Mouse (Mus musculus) forebrain, postnatal 0 days (tissue): ENCODE measurements around the gene Slc25a28. TPM values are rescaled to one million over a fixed set of nuclear protein-coding genes. Genes with fewer than 3 reads are reported as not detected.
A peak's percentile ranks its signal among the peaks of the same experiment; 100 is the strongest.

Experiments
- ATAC-seq: fragments of 200-750 bp; cut with Nextera tagmentation; 2 replicates; pipeline ENCODE4 v1.8.0; 2017; ENCODE audit warnings: mild to moderate bottlenecking, moderate library complexity
- DNase-seq: peaks from one replicate; pipeline ENCODE4 v3.0.0-alpha.2; 2015
- H3K27ac ChIP-seq: fragments of 300-500 bp; sonication (generic); 2 replicates; pipeline ENCODE4 v1.5.1; 2014; ENCODE audit warnings: low read depth, mild to moderate bottlenecking, antibody characterized with exemption, low read length, moderate library complexity, mixed read lengths
- H3K27me3 ChIP-seq: fragments of 300-500 bp; sonication (generic); 2 replicates; pipeline ENCODE4 v1.6.1; 2014; ENCODE audit warnings: mild to moderate bottlenecking, low read length, mixed read lengths; ENCODE audit not compliant: insufficient read depth
- H3K36me3 ChIP-seq: fragments of 300-500 bp; sonication (generic); 2 replicates; pipeline ENCODE4 v1.6.1; 2014; ENCODE audit warnings: mild to moderate bottlenecking, moderate library complexity; ENCODE audit not compliant: insufficient read depth
- H3K4me1 ChIP-seq: fragments of 300-500 bp; sonication (generic); 2 replicates; pipeline ENCODE4 v1.6.1; 2014; ENCODE audit warnings: antibody characterized with exemption; ENCODE audit not compliant: insufficient read depth
- H3K4me2 ChIP-seq: fragments of 300-500 bp; sonication (generic); 2 replicates; pipeline ENCODE4 v1.6.1; 2014; ENCODE audit warnings: low read depth, mild to moderate bottlenecking, moderate library complexity
- H3K4me3 ChIP-seq: fragments of 300-500 bp; sonication (generic); 2 replicates; pipeline ENCODE4 v1.5.1; 2014; ENCODE audit warnings: low read depth, low read length, mixed read lengths
- H3K9ac ChIP-seq: fragments of 300-500 bp; sonication (generic); 2 replicates; pipeline ENCODE4 v1.6.1; 2014; ENCODE audit warnings: mild to moderate bottlenecking
- H3K9me3 ChIP-seq: fragments of 300-500 bp; sonication (generic); 2 replicates; pipeline ENCODE4 v1.6.1; 2016; ENCODE audit warnings: low read length
- CTCF ChIP-seq: sonication (generic); IDR thresholded peaks from 2 replicates; pipeline ENCODE4 v1.5.1; 2016; ENCODE audit warnings: antibody characterized with exemption, control low read depth, low read depth
- WGBS: fragments of 180-500 bp; shearing (Covaris S2); extraction: QIAGEN DNeasy Blood & Tissue Kit; methylation state at CpG from one replicate; pipeline ENCODE4 v1.1.7; 2014; 5-methylcytosine and 5-hydroxymethylcytosine counted together
- polyA plus RNA-seq: library from polyadenylated mRNA; unstranded; fragments of >200 nt; fragmentation: Nextera tagmentation; extraction: Ambion mirVana; gene quantifications from 2 replicates; pipeline ENCODE4 v1.2.1, GENCODE M21; 2015
- total RNA-seq: library from RNA; depleted of rRNA; stranded (reverse); fragments of >200 nt; gene quantifications from 2 replicates; pipeline ENCODE4 v1.2.3, GENCODE M21; 2014

Gene Slc25a28
- total and polyA plus RNA-seq, 2 experiments from 2014 or later = 15.6 to 67.2 TPM

- peak; percentile 35 for TF ChIP-seq CTCF
- H3K27ac ChIP-seq = no peak overlapping the region
- no peak overlapping the region for H3K4me2 ChIP-seq
- H3K4me1 ChIP-seq = no peaks in the 10 kb centered on the region
- 55% methylated on average over 4 of the region's 4 CpGs for WGBS
- H3K27me3 ChIP-seq = no peaks in the 10 kb centered on the region
- DNase-seq (no peak), ATAC-seq (no peak; the same call in 1 of the 2 replicates)
- no peak overlapping the region for H3K4me3 ChIP-seq
- no peak overlapping the region for H3K9ac ChIP-seq
- no peaks in the 10 kb centered on the region for H3K9me3 ChIP-seq
- H3K36me3 ChIP-seq = peaks cover 22% of the 10 kb centered on the region
Measured at GRCm38 (mm10) chr19:43667430-43667809, 7.3 kb downstream of the Slc25a28 start.

DNA sequence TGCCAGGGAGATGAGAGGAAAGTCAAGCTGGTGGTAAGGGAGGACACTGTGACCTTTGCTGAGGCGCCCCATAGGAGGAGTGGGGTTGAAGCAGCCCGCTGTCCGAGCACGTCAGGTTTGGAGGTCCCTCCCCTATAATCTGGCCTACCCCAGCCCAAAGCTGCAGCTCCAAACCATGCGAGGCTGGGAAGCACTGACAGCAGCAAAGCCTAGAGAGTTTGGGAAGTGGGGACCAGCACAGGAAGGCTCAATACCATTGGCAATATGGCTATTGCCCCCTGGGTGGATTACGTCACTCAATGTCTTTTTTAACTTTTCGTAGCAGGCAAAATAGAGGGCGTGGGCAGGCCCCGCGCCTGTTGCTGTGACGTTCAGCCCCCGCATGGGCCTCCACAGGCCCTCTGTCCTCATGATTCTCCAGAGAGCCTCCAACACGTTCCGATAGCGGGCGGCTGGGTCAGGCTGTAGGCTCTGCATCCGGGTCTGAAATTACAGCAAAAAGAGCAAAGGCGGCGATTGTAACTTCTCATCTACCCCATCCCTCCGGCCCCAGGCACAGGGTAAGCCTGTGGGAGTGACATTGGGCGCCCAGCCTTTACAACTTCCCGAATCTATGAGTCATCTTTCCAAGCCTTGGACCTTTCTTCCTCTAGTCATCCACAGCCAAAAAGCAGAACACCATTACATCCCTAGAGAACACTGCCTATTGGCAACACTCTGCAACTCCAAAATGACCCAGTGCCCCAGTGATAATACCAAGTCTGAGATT, 7.8 kb downstream of the Slc25a28 start:
- Histone ChIP-seq H3K9me3 (no peaks in the 10 kb centered on the region), H3K4me3 (no peak overlapping the region), H3K36me3 (peaks cover 22% of the 10 kb centered on the region), H3K27ac (no peak overlapping the region), H3K4me2 (no peak overlapping the region), H3K9ac (no peak overlapping the region), H3K27me3 (no peaks in the 10 kb centered on the region), H3K4me1 (no peaks in the 10 kb centered on the region)
- DNase-seq (no peak), ATAC-seq (no peak)
- WGBS = 89% methylated on average over 22 of the region's 22 CpGs
- no peak for TF ChIP-seq CTCF

DNA sequence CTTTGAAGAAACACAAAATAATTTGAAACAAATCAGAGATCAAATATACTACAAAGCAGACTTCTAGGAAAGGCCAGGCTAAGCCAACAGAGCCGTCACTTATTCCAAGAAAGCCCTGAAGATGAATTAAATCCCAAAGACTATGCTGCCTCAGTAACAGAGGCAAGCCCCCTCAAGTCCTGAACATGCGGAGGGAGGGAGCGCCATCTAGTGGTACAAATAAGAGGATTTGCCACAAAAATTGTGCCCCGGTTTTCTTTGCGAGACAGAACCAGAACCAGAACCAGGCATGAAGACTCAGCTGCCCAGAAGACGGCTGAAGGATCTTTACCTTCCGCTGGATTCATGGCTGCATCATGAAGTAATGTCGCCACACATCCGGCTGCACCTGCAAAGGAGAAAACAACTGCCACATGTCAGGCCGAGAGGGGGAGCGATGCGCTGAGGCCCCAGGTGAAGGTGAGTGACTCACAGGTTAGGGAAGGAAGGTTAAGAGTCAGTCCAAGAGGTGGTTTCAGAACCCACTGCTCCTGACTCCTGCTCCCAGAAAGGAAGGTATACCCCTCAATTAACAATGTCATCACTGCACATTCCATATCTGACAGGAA, 9.1 kb downstream of the Slc25a28 start:
- Histone ChIP-seq H3K9me3 (no peaks in the 10 kb centered on the region), H3K4me1 (no peaks in the 10 kb centered on the region), H3K4me3 (no peak overlapping the region), H3K9ac (no peak overlapping the region), H3K4me2 (no peak overlapping the region), H3K36me3 (peaks cover 22% of the 10 kb centered on the region), H3K27ac (no peak overlapping the region), H3K27me3 (no peaks in the 10 kb centered on the region)
- TF ChIP-seq CTCF = peak; percentile 88
- ATAC-seq = peak; percentile 65; the same call in 1 of the 2 replicates
- 48% methylated on average over 12 of the region's 12 CpGs for WGBS
- DNase-seq = peak; percentile 76

DNA sequence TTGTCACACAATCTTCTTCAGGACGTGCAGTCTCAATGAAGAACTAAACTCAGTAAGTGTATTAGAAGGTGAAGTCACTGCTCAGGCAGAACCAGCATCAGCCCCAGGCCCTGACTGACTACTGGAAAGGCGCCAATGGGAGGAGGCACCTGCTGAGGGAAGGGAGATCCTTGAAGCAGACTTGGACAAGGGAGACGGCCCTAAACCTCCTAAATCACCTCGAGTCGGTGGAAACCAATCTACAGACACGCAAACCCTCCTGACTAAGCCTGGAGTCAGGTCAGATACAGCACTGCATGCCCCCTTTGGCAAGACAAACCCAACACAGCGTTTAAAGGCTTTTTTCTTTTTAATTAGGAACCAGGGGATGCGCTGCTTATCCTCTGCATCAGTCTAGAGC, 11.2 kb downstream of the Slc25a28 start:
- no peak overlapping the region for H3K4me2 ChIP-seq
- ATAC-seq (no peak), DNase-seq (no peak)
- H3K4me1 ChIP-seq = no peaks in the 10 kb centered on the region
- H3K36me3 ChIP-seq = peaks cover 22% of the 10 kb centered on the region
- H3K27me3 ChIP-seq = no peaks in the 10 kb centered on the region
- H3K4me3 ChIP-seq = no peak overlapping the region
- H3K27ac ChIP-seq = no peak overlapping the region
- TF ChIP-seq CTCF = no peak
- no peaks in the 10 kb centered on the region for H3K9me3 ChIP-seq
- no peak overlapping the region for H3K9ac ChIP-seq
- 78% methylated on average over 8 of the region's 8 CpGs for WGBS

DNA sequence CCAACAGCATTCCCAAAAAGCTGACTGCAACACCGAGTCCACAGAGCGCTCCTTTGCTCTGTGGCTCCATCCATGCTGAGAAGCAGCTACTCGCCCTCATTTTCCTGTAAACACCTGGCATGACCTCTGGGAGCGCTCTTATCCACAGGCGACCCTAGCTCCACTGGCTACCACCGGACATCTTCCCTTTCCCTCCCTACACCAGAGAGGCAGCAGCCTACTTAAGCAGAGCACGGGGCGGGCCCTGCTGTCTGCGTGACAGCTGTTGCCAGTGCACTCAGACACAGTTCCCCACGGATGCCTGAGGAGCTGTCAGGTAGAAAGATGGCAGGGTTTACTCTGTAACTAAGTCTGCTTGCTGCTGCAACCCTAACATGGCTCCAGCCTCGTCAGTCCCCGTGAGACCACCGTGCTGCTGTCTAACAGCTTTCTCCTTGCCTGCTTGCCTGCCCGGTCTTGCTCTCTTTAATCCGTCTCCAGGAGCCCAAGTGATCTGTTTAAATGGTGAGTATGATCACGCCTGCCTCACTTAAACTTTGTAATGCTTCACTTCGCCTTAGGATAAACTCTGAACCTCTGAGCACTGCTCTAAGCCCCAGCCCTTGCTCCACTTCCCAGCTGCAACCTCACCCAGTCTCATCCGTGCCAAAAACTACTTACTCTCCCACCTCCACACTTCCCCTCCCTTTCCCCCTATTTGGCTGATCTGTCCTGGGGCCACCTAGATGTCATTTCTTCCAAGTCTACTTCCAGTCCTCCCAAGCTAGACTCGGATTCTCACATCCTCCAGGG, 12.3 kb downstream of the Slc25a28 start:
- TF ChIP-seq CTCF = peak; percentile 43
- H3K4me1 ChIP-seq = no peaks in the 10 kb centered on the region
- DNase-seq (peak; percentile 26), ATAC-seq (peak; percentile 62)
- H3K4me3 ChIP-seq = no peak overlapping the region
- H3K4me2 ChIP-seq = no peak overlapping the region
- no peak overlapping the region for H3K9ac ChIP-seq
- no peaks in the 10 kb centered on the region for H3K27me3 ChIP-seq
- H3K9me3 ChIP-seq = no peaks in the 10 kb centered on the region
- no peak overlapping the region for H3K27ac ChIP-seq
- H3K36me3 ChIP-seq = peaks cover 22% of the 10 kb centered on the region
- 43% methylated on average over 19 of the region's 19 CpGs for WGBS

- Histone ChIP-seq H3K9ac (no peak overlapping the region), H3K4me1 (no peaks in the 10 kb centered on the region), H3K9me3 (no peaks in the 10 kb centered on the region), H3K4me2 (no peak overlapping the region), H3K4me3 (no peak overlapping the region), H3K36me3 (peaks cover 16% of the 10 kb centered on the region), H3K27ac (no peak overlapping the region), H3K27me3 (no peaks in the 10 kb centered on the region)
- TF ChIP-seq CTCF = no peak
- DNase-seq (no peak), ATAC-seq (no peak)
- 84% methylated on average over 9 of the region's 9 CpGs for WGBS
Measured at GRCm38 (mm10) chr19:43660774-43661173, 13.9 kb downstream of the Slc25a28 start.

GRCm38 (mm10) chr19:43659632-43660031, 15.0 kb downstream of the Slc25a28 start:
- H3K4me3 ChIP-seq = no peak overlapping the region
- H3K4me1 ChIP-seq = no peaks in the 10 kb centered on the region
- DNase-seq = no peak
- no peak overlapping the region for H3K27ac ChIP-seq
- H3K27me3 ChIP-seq = no peaks in the 10 kb centered on the region
- H3K9me3 ChIP-seq = no peaks in the 10 kb centered on the region
- no peak for TF ChIP-seq CTCF
- no peak overlapping the region for H3K4me2 ChIP-seq
- peaks cover 14% of the 10 kb centered on the region for H3K36me3 ChIP-seq
- H3K9ac ChIP-seq = no peak overlapping the region
- 85% methylated on average over 6 of the region's 6 CpGs for WGBS
- no peak for ATAC-seq
